Comparison of ENCODE assay signal across 25 mouse cellular contexts in the genomic region with DNA sequence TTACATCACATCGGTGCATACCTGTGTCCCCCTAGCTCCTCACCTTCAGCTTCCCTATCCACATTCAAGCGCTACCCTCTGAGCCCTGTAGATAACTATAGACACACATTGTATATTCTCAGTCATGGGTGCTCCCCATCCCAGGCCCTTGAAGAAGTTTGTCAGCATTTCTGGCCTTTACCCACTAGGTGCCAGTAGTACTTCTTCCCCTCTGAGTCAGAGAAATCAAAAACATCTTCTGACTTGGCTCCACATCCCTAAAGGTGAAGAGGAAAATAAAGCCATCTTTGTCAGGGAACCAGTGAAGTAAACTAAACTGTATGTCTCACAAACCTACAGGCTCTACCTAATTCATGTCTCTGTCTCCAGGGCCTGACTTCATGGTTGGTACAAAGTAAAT.
DNase-seq lines count a peak whose midpoint lies in the region; ATAC-seq and TF ChIP-seq lines count a peak whose summit lies in the region.
"Had no signal": no experiment of that assay in that cellular context is flagged by ENCODE, and none has a peak within 500 bp of the region (broad histone marks: within the 10 kb centered on the region; RNA-seq: fewer than 3 reads in every experiment).

No protein-coding gene starts in this region.

- H3K27me3 ChIP-seq in embryonic facial prominence, embryonic 11.5 days (ENCODE audit: control insufficient read depth, insufficient read depth, low read length): no peaks in the 10 kb centered on the region
- H3K27me3 ChIP-seq in embryonic facial prominence, embryonic 10.5 days (replicated peaks; ENCODE audit: low read depth, poor library complexity, severe bottlenecking): no peaks in the 10 kb centered on the region
- H3K27me3 ChIP-seq in intestine, postnatal 0 days (replicated peaks; ENCODE audit: control insufficient read depth, insufficient read depth, low read length): no peaks in the 10 kb centered on the region
- H3K27me3 ChIP-seq in intestine, embryonic 16.5 days (replicated peaks; ENCODE audit: control insufficient read depth, insufficient read depth, low read length): no peaks in the 10 kb centered on the region
- H3K27me3 ChIP-seq in midbrain, embryonic 11.5 days (ENCODE audit: control insufficient read depth, insufficient read depth, low read length): no peaks in the 10 kb centered on the region
- no peaks in the 10 kb centered on the region for H3K27me3 ChIP-seq in midbrain, embryonic 16.5 days (ENCODE audit: control insufficient read depth, insufficient read depth, low read depth, low read length)
- no peaks in the 10 kb centered on the region for H3K27me3 ChIP-seq in thymus, adult 2 months (ENCODE audit: control insufficient read depth, insufficient read depth, low read length)
- H3K27me3 ChIP-seq: hindbrain, embryonic 12.5 days; intestine, embryonic 15.5 days; neural tube, embryonic 15.5 days had no signal

- WGBS in embryonic facial prominence, embryonic 11.5 days: 93% methylated on average over 2 of the region's 2 CpGs
- 90% methylated on average over 2 of the region's 2 CpGs for WGBS in embryonic facial prominence, embryonic 10.5 days
- 89% methylated on average over 2 of the region's 2 CpGs for WGBS in intestine, postnatal 0 days
- WGBS in intestine, embryonic 16.5 days: 89% methylated on average over 2 of the region's 2 CpGs
- 96% methylated on average over 2 of the region's 2 CpGs for WGBS in midbrain, embryonic 11.5 days
- 93% methylated on average over 2 of the region's 2 CpGs for WGBS in midbrain, embryonic 16.5 days
- WGBS in thymus, adult 2 months: 88% methylated on average over 2 of the region's 2 CpGs

- no peak overlapping the region for H3K9ac ChIP-seq in embryonic facial prominence, embryonic 11.5 days (replicated peaks; ENCODE audit: low read length)
- no peak overlapping the region for H3K9ac ChIP-seq in intestine, postnatal 0 days (ENCODE audit: low read depth, low read length)
- H3K9ac ChIP-seq in intestine, embryonic 16.5 days (ENCODE audit: low read depth, low read length): no peak overlapping the region
- H3K9ac ChIP-seq in midbrain, embryonic 11.5 days (ENCODE audit: low read length): no peak overlapping the region
- H3K9ac ChIP-seq in midbrain, embryonic 16.5 days (ENCODE audit: low read depth, low read length): no peak overlapping the region
- H3K9ac ChIP-seq: hindbrain, embryonic 12.5 days; intestine, embryonic 15.5 days; neural tube, embryonic 15.5 days had no signal

- no peaks in the 10 kb centered on the region for H3K36me3 ChIP-seq in embryonic facial prominence, embryonic 11.5 days (replicated peaks; ENCODE audit: control insufficient read depth, insufficient read depth, low read depth, low read length)
- peaks cover 8% of the 10 kb centered on the region for H3K36me3 ChIP-seq in embryonic facial prominence, embryonic 10.5 days (replicated peaks)
- H3K36me3 ChIP-seq in intestine, postnatal 0 days (ENCODE audit: control insufficient read depth, insufficient read depth): no peaks in the 10 kb centered on the region
- no peaks in the 10 kb centered on the region for H3K36me3 ChIP-seq in intestine, embryonic 16.5 days (ENCODE audit: control insufficient read depth, insufficient read depth, low read length)
- no peaks in the 10 kb centered on the region for H3K36me3 ChIP-seq in midbrain, embryonic 11.5 days (ENCODE audit: control insufficient read depth, insufficient read depth, low read length)
- H3K36me3 ChIP-seq in midbrain, embryonic 16.5 days (ENCODE audit: control insufficient read depth, insufficient read depth, low read length): no peaks in the 10 kb centered on the region
- H3K36me3 ChIP-seq in thymus, adult 2 months (ENCODE audit: control insufficient read depth, insufficient read depth, low read length): no peaks in the 10 kb centered on the region
- H3K36me3 ChIP-seq: G1E; heart, embryonic 10.5 days; intestine, embryonic 15.5 days had no signal

- H3K27ac ChIP-seq in embryonic facial prominence, embryonic 11.5 days (replicated peaks; ENCODE audit: low read depth, low read length): no peak overlapping the region
- H3K27ac ChIP-seq in embryonic facial prominence, embryonic 10.5 days (replicated peaks): no peak overlapping the region
- no peak overlapping the region for H3K27ac ChIP-seq in intestine, postnatal 0 days (ENCODE audit: low read depth, low read length)
- no peak overlapping the region for H3K27ac ChIP-seq in intestine, embryonic 16.5 days (ENCODE audit: low read length)
- no peak overlapping the region for H3K27ac ChIP-seq in midbrain, embryonic 11.5 days (ENCODE audit: low read depth, low read length)
- H3K27ac ChIP-seq in midbrain, embryonic 16.5 days (ENCODE audit: low read length): no peak overlapping the region
- no peak overlapping the region for H3K27ac ChIP-seq in thymus, adult 2 months (ENCODE audit: control insufficient read depth, insufficient read depth, low read length)
- H3K27ac ChIP-seq: heart, embryonic 10.5 days; hindbrain, embryonic 12.5 days; intestine, embryonic 15.5 days; macrophage; midbrain, embryonic 10.5 days; neural tube, embryonic 15.5 days had no signal

- no peak for ATAC-seq in embryonic facial prominence, embryonic 11.5 days (replicated peaks; ENCODE audit: insufficient number of reproducible peaks, low FRiP score, low TSS enrichment, low read depth)
- no peak for ATAC-seq in intestine, postnatal 0 days
- ATAC-seq in intestine, embryonic 16.5 days: no peak
- no peak for ATAC-seq in midbrain, embryonic 11.5 days (ENCODE audit: low FRiP score)
- no peak for ATAC-seq in midbrain, embryonic 16.5 days
- no peak for ATAC-seq in inflammation-experienced regulatory T-cells, adult 6 months
- ATAC-seq: CD4-positive, CD25-positive, alpha-beta regulatory T cell, adult 4 months; intestine, embryonic 15.5 days had no signal

- no peak for TF ChIP-seq POLR2A in thymus, adult 2 months (IDR thresholded peaks at IDR 0.05; ENCODE audit: control insufficient read depth, extremely low read depth, insufficient read depth, low read length, poor library complexity)

- no peak overlapping the region for H3K4me2 ChIP-seq in embryonic facial prominence, embryonic 11.5 days (ENCODE audit: low read depth, low read length)
- H3K4me2 ChIP-seq in intestine, postnatal 0 days (replicated peaks; ENCODE audit: low read depth): no peak overlapping the region
- H3K4me2 ChIP-seq in intestine, embryonic 16.5 days (ENCODE audit: low read depth, low read length): no peak overlapping the region
- no peak overlapping the region for H3K4me2 ChIP-seq in midbrain, embryonic 11.5 days
- no peak overlapping the region for H3K4me2 ChIP-seq in midbrain, embryonic 16.5 days (ENCODE audit: low read length)
- H3K4me2 ChIP-seq: hindbrain, embryonic 12.5 days; intestine, embryonic 15.5 days; neural tube, embryonic 15.5 days had no signal

- H3K4me1 ChIP-seq in embryonic facial prominence, embryonic 11.5 days (ENCODE audit: control insufficient read depth, insufficient read depth, low read length): no peaks in the 10 kb centered on the region
- H3K4me1 ChIP-seq in embryonic facial prominence, embryonic 10.5 days: no peaks in the 10 kb centered on the region
- H3K4me1 ChIP-seq in intestine, postnatal 0 days (replicated peaks; ENCODE audit: control insufficient read depth, insufficient read depth, low read length): no peaks in the 10 kb centered on the region
- no peaks in the 10 kb centered on the region for H3K4me1 ChIP-seq in intestine, embryonic 16.5 days (ENCODE audit: control insufficient read depth, insufficient read depth, low read length)
- H3K4me1 ChIP-seq in midbrain, embryonic 11.5 days (ENCODE audit: control insufficient read depth, insufficient read depth, low read length): no peaks in the 10 kb centered on the region
- H3K4me1 ChIP-seq in midbrain, embryonic 16.5 days (ENCODE audit: control insufficient read depth, insufficient read depth, low read length): no peaks in the 10 kb centered on the region
- H3K4me1 ChIP-seq in thymus, adult 2 months (replicated peaks; ENCODE audit: control insufficient read depth, insufficient read depth, low read length): no peaks in the 10 kb centered on the region
- H3K4me1 ChIP-seq: hindbrain, embryonic 12.5 days; intestine, embryonic 15.5 days; midbrain, embryonic 10.5 days had no signal

- no peak overlapping the region for H3K4me3 ChIP-seq in embryonic facial prominence, embryonic 11.5 days (ENCODE audit: low read depth, low read length)
- no peak overlapping the region for H3K4me3 ChIP-seq in embryonic facial prominence, embryonic 10.5 days
- no peak overlapping the region for H3K4me3 ChIP-seq in intestine, postnatal 0 days (ENCODE audit: low read depth, low read length)
- H3K4me3 ChIP-seq in intestine, embryonic 16.5 days (ENCODE audit: low read length): no peak overlapping the region
- H3K4me3 ChIP-seq in midbrain, embryonic 11.5 days (ENCODE audit: low read depth, low read length): no peak overlapping the region
- H3K4me3 ChIP-seq in midbrain, embryonic 16.5 days (ENCODE audit: low read depth, low read length): no peak overlapping the region
- H3K4me3 ChIP-seq in thymus, adult 2 months (ENCODE audit: control insufficient read depth, insufficient read depth, low read length): no peak overlapping the region
- H3K4me3 ChIP-seq: heart, embryonic 10.5 days; hindbrain, embryonic 12.5 days; intestine, embryonic 15.5 days; midbrain, embryonic 10.5 days; neural tube, embryonic 15.5 days had no signal

- TF ChIP-seq CTCF in intestine, postnatal 0 days (IDR thresholded peaks at IDR 0.05; ENCODE audit: low read depth): peak; percentile 61
- no peak for TF ChIP-seq CTCF in thymus, adult 2 months (IDR thresholded peaks at IDR 0.05; ENCODE audit: borderline replicate concordance, control insufficient read depth, extremely low read depth, insufficient read depth, low read length, poor library complexity)

- no peaks in the 10 kb centered on the region for H3K9me3 ChIP-seq in embryonic facial prominence, embryonic 11.5 days (replicated peaks; ENCODE audit: control insufficient read depth, low read length)
- H3K9me3 ChIP-seq in embryonic facial prominence, embryonic 10.5 days: no peaks in the 10 kb centered on the region
- H3K9me3 ChIP-seq in intestine, postnatal 0 days (ENCODE audit: control insufficient read depth): no peaks in the 10 kb centered on the region
- H3K9me3 ChIP-seq in intestine, embryonic 16.5 days (ENCODE audit: control insufficient read depth, low read length): no peaks in the 10 kb centered on the region
- no peaks in the 10 kb centered on the region for H3K9me3 ChIP-seq in midbrain, embryonic 11.5 days (ENCODE audit: control insufficient read depth, low read length)
- H3K9me3 ChIP-seq in midbrain, embryonic 16.5 days (replicated peaks; ENCODE audit: control insufficient read depth, low read length, poor library complexity, severe bottlenecking): no peaks in the 10 kb centered on the region
- H3K9me3 ChIP-seq: heart, embryonic 10.5 days; hindbrain, embryonic 12.5 days; intestine, embryonic 15.5 days; midbrain, embryonic 10.5 days; neural tube, embryonic 15.5 days had no signal

- DNase-seq in embryonic facial prominence, embryonic 11.5 days (ENCODE audit: low spot score): peak; percentile 17
- DNase-seq in embryonic facial prominence, embryonic 10.5 days (ENCODE audit: low spot score): no peak
- DNase-seq in midbrain, embryonic 11.5 days (ENCODE audit: low spot score, missing footprints): peak; percentile 81
- no peak for DNase-seq in thymus, adult 2 months
- DNase-seq: adrenal gland, postnatal 36 days; cerebellum, adult 2 months; cerebellum, postnatal 36 days; gastrocnemius, postnatal 25 days; heart, postnatal 10 days; layer of hippocampus, postnatal 36 days; lung, adult 18-20 months; right cerebral cortex, postnatal 14 days; spleen, adult 18-20 months had no signal

Comparison
In these comparisons a context has a peak if more than half of its experiments do, and no peak if none do; other contexts are left out.
1. DNase-seq: peak in embryonic facial prominence, embryonic 11.5 days (single experiment) and midbrain, embryonic 11.5 days (single experiment); none in embryonic facial prominence, embryonic 10.5 days (single experiment) and thymus, adult 2 months (single experiment).